Mouse (Mus musculus): ENCODE measurements around the gene Ifitm7.
"Not testable (repeated sequence)": the region's sequence is repeated elsewhere in the genome, so short reads cannot be mapped to it uniquely, and the experiment has no call there.

Ifitm7 gene

GRCm38 (mm10) chr16:13981726-13982125, 5.0 kb downstream of the Ifitm7 start:
- ATAC-seq (ENCODE audit: low TSS enrichment) = not testable (repeated sequence)

- not testable (repeated sequence) for ATAC-seq (ENCODE audit: low TSS enrichment)
Measured at GRCm38 (mm10) chr16:13977026-13977425, 9.7 kb downstream of the Ifitm7 start.

- not testable (repeated sequence) for ATAC-seq (ENCODE audit: low TSS enrichment)
Measured at GRCm38 (mm10) chr16:13976358-13976896, 10.3 kb downstream of the Ifitm7 start.

- no peak for ATAC-seq (ENCODE audit: low TSS enrichment)
Measured at GRCm38 (mm10) chr16:13972051-13972450, 14.6 kb downstream of the Ifitm7 start.

- ATAC-seq (ENCODE audit: low TSS enrichment) = no peak
Measured at GRCm38 (mm10) chr16:13969096-13969495, 17.6 kb downstream of the Ifitm7 start.

- ATAC-seq (ENCODE audit: low TSS enrichment) = no peak
Measured at GRCm38 (mm10) chr16:13962053-13962452, 24.6 kb downstream of the Ifitm7 start.

GRCm38 (mm10) chr16:13951245-13951644, 35.4 kb downstream of the Ifitm7 start:
- no peak for ATAC-seq (ENCODE audit: low TSS enrichment)

GRCm38 (mm10) chr16:13946306-13946705, 40.4 kb downstream of the Ifitm7 start:
- no peak for ATAC-seq (ENCODE audit: low TSS enrichment)

GRCm38 (mm10) chr16:13945153-13945552, 41.5 kb downstream of the Ifitm7 start:
- ATAC-seq (ENCODE audit: low TSS enrichment) = no peak

- no peak for ATAC-seq (ENCODE audit: low TSS enrichment)
Measured at GRCm38 (mm10) chr16:13944752-13945151, 41.9 kb downstream of the Ifitm7 start.

GRCm38 (mm10) chr16:13944178-13944577, 42.5 kb downstream of the Ifitm7 start:
- no peak for ATAC-seq (ENCODE audit: low TSS enrichment)

- peak; percentile 36 for ATAC-seq (ENCODE audit: low TSS enrichment)
Measured at GRCm38 (mm10) chr16:13940847-13941395, 45.8 kb downstream of the Ifitm7 start.

- ATAC-seq (ENCODE audit: low TSS enrichment) = peak; percentile 99
Measured at GRCm38 (mm10) chr16:13940139-13940846, 46.4 kb downstream of the Ifitm7 start.
